In genomic region chr6:91277549-91277948, GRCm38 (mm10) we compare ENCODE assay signal across 9 mouse cellular contexts.
DNase-seq lines count a peak whose midpoint lies in the region; ATAC-seq and TF ChIP-seq lines count a peak whose summit lies in the region.
"Had no signal": no experiment of that assay in that cellular context is flagged by ENCODE, and none has a peak within 500 bp of the region (broad histone marks: within the 10 kb centered on the region; RNA-seq: fewer than 3 reads in every experiment).

No protein-coding gene starts in this region.

- peak; percentile 30 for DNase-seq in heart, postnatal 0 days (ENCODE audit: low spot score)
- no peak for DNase-seq in heart, postnatal 25 days (ENCODE audit: low spot score)
- DNase-seq in ES-CJ7 (ENCODE audit: low read depth, low spot score), result peak; percentile 78
- DNase-seq in cerebellum, adult 9-11 months, result peak; percentile 54
- peak; percentile 73 for DNase-seq in gastrocnemius, adult 2 months
- peak; percentile 73 to 76 for DNase-seq in layer of hippocampus, postnatal 14 days (ENCODE audit: low spot score in 2 of 2)
- DNase-seq in neural tube, embryonic 11.5 days (ENCODE audit: low spot score), result peak; percentile 84
- peak; percentile 83 for DNase-seq in thymus, postnatal 4 days
- DNase-seq: liver, embryonic 13.5 days had no signal

- H3K9me3 ChIP-seq in heart, postnatal 0 days (replicated peaks; ENCODE audit: control insufficient read depth, low read length), result no peaks in the 10 kb centered on the region
- 0 out of 2 replicates have a peak, but pooled peaks cover 3% of the 10 kb centered on the region for H3K9me3 ChIP-seq in neural tube, embryonic 11.5 days (ENCODE audit: control insufficient read depth, low read length)
- H3K9me3 ChIP-seq: liver, embryonic 13.5 days had no signal

- H3K4me1 ChIP-seq in heart, postnatal 0 days (ENCODE audit: control insufficient read depth, insufficient read depth), result no peaks in the 10 kb centered on the region
- H3K4me1 ChIP-seq in neural tube, embryonic 11.5 days (ENCODE audit: control insufficient read depth, insufficient read depth, low read length), result no peaks in the 10 kb centered on the region
- H3K4me1 ChIP-seq: liver, embryonic 13.5 days had no signal

- H3K36me3 ChIP-seq in heart, postnatal 0 days (replicated peaks; ENCODE audit: control insufficient read depth, insufficient read depth, low read length), result no peaks in the 10 kb centered on the region
- no peaks in the 10 kb centered on the region for H3K36me3 ChIP-seq in neural tube, embryonic 11.5 days (ENCODE audit: control insufficient read depth, insufficient read depth, low read length)
- H3K36me3 ChIP-seq: liver, embryonic 13.5 days had no signal

- TF ChIP-seq EP300 in heart, postnatal 0 days (IDR thresholded peaks at IDR 0.05; ENCODE audit: low read depth), result no peak

- H3K27ac ChIP-seq in heart, postnatal 0 days (ENCODE audit: low read depth), result no peak overlapping the region
- no peak overlapping the region for H3K27ac ChIP-seq in gastrocnemius, adult 2 months
- H3K27ac ChIP-seq in neural tube, embryonic 11.5 days (ENCODE audit: low read depth, low read length), result no peak overlapping the region
- H3K27ac ChIP-seq: liver, embryonic 13.5 days had no signal

- H3K9ac ChIP-seq in heart, postnatal 0 days (replicated peaks; ENCODE audit: low read depth, low read length), result no peak overlapping the region
- H3K9ac ChIP-seq in neural tube, embryonic 11.5 days (ENCODE audit: low read length), result no peak overlapping the region
- H3K9ac ChIP-seq: liver, embryonic 13.5 days had no signal

- WGBS in heart, postnatal 0 days, result 4% methylated on average over 7 of the region's 7 CpGs
- WGBS in neural tube, embryonic 11.5 days, result 2% methylated on average over 7 of the region's 7 CpGs

- intact Hi-C loops in heart, postnatal 25 days (cut with DNase I), result loop anchor here (1.0 to 5.0 kb wide), 2 partner anchors 50 to 104 kb away; no protein-coding TSS in a partner anchor
- intact Hi-C loops in gastrocnemius, adult 2 months (cut with DNase I), result no loop called here

- no peak overlapping the region for H3K4me2 ChIP-seq in heart, postnatal 0 days (ENCODE audit: low read depth, low read length)
- H3K4me2 ChIP-seq in neural tube, embryonic 11.5 days (ENCODE audit: low read depth), result no peak overlapping the region
- H3K4me2 ChIP-seq: liver, embryonic 13.5 days had no signal

- no peak for ATAC-seq in heart, postnatal 0 days (ENCODE audit: insufficient read depth, low read depth)
- no peak for ATAC-seq in neural tube, embryonic 11.5 days (ENCODE audit: insufficient read depth, low FRiP score, low TSS enrichment)

- TF ChIP-seq CTCF in heart, postnatal 0 days (IDR thresholded peaks at IDR 0.05; ENCODE audit: low read depth), result peak; percentile 88
- peak; percentile 88 for TF ChIP-seq CTCF in gastrocnemius, adult 2 months (IDR thresholded peaks at IDR 0.05)

- peaks cover 22% of the 10 kb centered on the region for H3K27me3 ChIP-seq in heart, postnatal 0 days (ENCODE audit: control insufficient read depth, insufficient read depth, low read length)
- no peaks in the 10 kb centered on the region for H3K27me3 ChIP-seq in neural tube, embryonic 11.5 days (ENCODE audit: control insufficient read depth, insufficient read depth, low read length)

- H3K4me3 ChIP-seq in heart, postnatal 0 days (ENCODE audit: low read depth, low read length), result no peak overlapping the region
- no peak overlapping the region for H3K4me3 ChIP-seq in gastrocnemius, adult 2 months
- no peak overlapping the region for H3K4me3 ChIP-seq in neural tube, embryonic 11.5 days (ENCODE audit: low read depth, low read length)
- H3K4me3 ChIP-seq: liver, embryonic 13.5 days had no signal
